Mouse (Mus musculus) adrenal gland, adult 2 months (tissue): ENCODE measurements at regions not wholly inside any gene's neighbourhood (a gene's known extent, or its start where the extent isn't known, plus 50 kb on each side); places are given as distances from the start of the nearest gene placed in this dataset.
"Not testable (repeated sequence)": the region's sequence is repeated elsewhere in the genome, so short reads cannot be mapped to it uniquely, and the experiment has no call there.

ENCODE experiments used
- DNase-seq: peaks from one replicate; pipeline ENCODE4 v3.0.0; 2021

- no peak for DNase-seq
Observed at GRCm38 (mm10) chr8:89534605-89535004, 490.6 kb upstream of the Sall1 start.

- DNase-seq, result no peak
Observed at GRCm38 (mm10) chr8:89525041-89525440, 481.1 kb upstream of the Sall1 start.

GRCm38 (mm10) chr8:89523336-89523735 lies 479.4 kb upstream of the Sall1 start:
- DNase-seq, result no peak

GRCm38 (mm10) chr8:89516602-89517001 lies 472.6 kb upstream of the Sall1 start:
- DNase-seq, result no peak

- no peak for DNase-seq
Observed at GRCm38 (mm10) chr8:89514270-89514669, 470.3 kb upstream of the Sall1 start.

GRCm38 (mm10) chr8:89507639-89508038 lies 463.7 kb upstream of the Sall1 start:
- DNase-seq, result no peak

GRCm38 (mm10) chr8:89503545-89504234 lies 459.7 kb upstream of the Sall1 start:
- DNase-seq, result no peak

- DNase-seq, result no peak
Observed at GRCm38 (mm10) chr8:89503030-89503429, 459.1 kb upstream of the Sall1 start.

GRCm38 (mm10) chr8:89501756-89502155 lies 457.8 kb upstream of the Sall1 start:
- no peak for DNase-seq

GRCm38 (mm10) chr8:89499831-89500230 lies 455.9 kb upstream of the Sall1 start:
- DNase-seq, result no peak

- no peak for DNase-seq
Observed at GRCm38 (mm10) chr8:89498088-89498695, 454.2 kb upstream of the Sall1 start.

- no peak for DNase-seq
Observed at GRCm38 (mm10) chr8:89492336-89492735, 448.4 kb upstream of the Sall1 start.

- DNase-seq, result not testable (repeated sequence)
Observed at GRCm38 (mm10) chr8:89482481-89482880, 438.5 kb upstream of the Sall1 start.

- no peak for DNase-seq
Observed at GRCm38 (mm10) chr8:89476930-89477329, 433.0 kb upstream of the Sall1 start.

- DNase-seq, result no peak
Observed at GRCm38 (mm10) chr8:89471116-89471515, 427.2 kb upstream of the Sall1 start.

- no peak for DNase-seq
Observed at GRCm38 (mm10) chr8:89468782-89469220, 424.8 kb upstream of the Sall1 start.

GRCm38 (mm10) chr8:89465211-89465753 lies 421.3 kb upstream of the Sall1 start:
- no peak for DNase-seq

- no peak for DNase-seq
Observed at GRCm38 (mm10) chr8:89456517-89456916, 412.6 kb upstream of the Sall1 start.

- no peak for DNase-seq
Observed at GRCm38 (mm10) chr8:89455731-89456130, 411.8 kb upstream of the Sall1 start.

- no peak for DNase-seq
Observed at GRCm38 (mm10) chr8:89454197-89454596, 410.2 kb upstream of the Sall1 start.

GRCm38 (mm10) chr8:89453724-89454123 lies 409.8 kb upstream of the Sall1 start:
- no peak for DNase-seq

- DNase-seq, result no peak
Observed at GRCm38 (mm10) chr8:89444466-89444865, 400.5 kb upstream of the Sall1 start.

GRCm38 (mm10) chr8:89439304-89439703 lies 395.3 kb upstream of the Sall1 start:
- no peak for DNase-seq

- no peak for DNase-seq
Observed at GRCm38 (mm10) chr8:89426969-89427368, 383.0 kb upstream of the Sall1 start.
